Mouse (Mus musculus): ENCODE measurements around the gene Ccar1.
"Not testable (repeated sequence)": the region's sequence is repeated elsewhere in the genome, so short reads cannot be mapped to it uniquely, and the experiment has no call there.

Gene Ccar1

DNA sequence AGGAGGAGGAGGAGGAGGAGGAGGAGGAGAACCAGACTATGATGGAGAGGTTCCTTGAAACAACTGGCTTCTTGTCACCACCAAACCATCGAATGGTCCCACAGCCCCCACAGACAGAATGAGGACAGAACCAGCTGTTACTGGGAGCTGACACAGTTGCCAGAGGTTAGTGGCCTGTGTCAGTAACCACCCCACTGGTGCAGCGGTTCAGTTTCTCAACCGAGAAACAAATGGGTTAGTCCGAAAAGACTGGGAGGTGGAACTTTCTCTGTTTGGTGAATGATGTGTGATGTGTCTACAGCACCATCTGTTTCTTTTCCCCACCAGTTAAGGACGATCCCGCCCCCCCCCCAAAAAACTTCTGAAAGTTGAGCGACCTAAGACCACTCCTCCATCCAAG is 67.2 kb downstream of the Ccar1 start:
- DNase-seq, result no peak

DNA sequence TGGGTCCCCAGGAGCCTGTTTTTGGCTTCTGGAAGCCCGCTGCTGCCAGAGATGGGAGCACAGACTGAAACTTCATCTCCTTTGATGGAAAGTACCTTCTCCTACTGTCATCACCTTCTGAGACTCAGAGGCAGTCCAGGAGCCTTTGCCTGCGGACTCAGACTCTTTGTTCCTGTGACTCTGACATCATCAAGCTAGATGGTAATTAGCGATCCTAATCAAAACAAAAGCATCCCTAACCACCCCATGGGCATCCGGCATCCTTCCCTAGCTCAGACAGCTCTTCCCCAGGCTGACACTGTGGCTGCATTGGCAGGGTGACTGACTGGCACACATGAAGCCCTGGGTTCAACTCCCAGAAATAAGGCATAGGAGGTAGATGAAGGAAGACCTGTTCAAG is 69.4 kb downstream of the Ccar1 start:
- DNase-seq, result no peak

DNA sequence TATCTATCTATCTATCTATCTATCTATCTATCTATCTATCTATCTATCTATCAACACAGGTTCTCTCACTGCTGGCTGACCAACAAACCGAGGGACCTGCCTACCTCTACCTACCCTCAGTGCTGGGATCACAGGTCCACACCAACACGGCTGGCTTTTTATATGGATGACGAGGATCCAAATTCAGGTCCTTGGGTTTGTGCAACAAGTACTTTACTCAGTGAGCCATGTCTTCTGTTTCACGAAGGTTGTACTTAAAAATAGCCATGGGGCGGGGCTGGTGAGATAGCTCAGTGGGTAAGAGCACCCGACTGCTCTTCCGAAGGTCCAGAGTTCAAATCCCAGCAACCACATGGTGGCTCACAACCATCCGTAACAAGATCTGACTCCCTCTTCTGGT is 71.5 kb downstream of the Ccar1 start:
- not testable (repeated sequence) for DNase-seq

DNA sequence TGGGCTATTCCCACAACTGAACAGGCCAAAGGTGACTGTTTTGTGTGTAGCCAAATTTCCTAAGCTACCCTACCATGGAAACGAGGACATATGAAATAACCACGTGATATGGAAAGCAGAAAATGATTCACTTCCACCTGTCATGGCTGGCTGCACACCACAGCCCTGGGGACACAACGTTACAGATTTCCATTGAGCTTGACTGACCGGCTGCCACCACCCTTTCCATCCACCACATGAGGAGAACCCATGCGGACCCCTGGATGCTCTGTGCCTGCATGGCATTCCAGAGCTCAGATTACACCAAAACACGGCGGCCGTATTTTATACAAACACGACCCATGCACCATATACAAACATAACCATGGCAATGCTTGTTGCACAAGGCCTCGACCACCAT is 78.6 kb downstream of the Ccar1 start:
- DNase-seq, result no peak

DNA sequence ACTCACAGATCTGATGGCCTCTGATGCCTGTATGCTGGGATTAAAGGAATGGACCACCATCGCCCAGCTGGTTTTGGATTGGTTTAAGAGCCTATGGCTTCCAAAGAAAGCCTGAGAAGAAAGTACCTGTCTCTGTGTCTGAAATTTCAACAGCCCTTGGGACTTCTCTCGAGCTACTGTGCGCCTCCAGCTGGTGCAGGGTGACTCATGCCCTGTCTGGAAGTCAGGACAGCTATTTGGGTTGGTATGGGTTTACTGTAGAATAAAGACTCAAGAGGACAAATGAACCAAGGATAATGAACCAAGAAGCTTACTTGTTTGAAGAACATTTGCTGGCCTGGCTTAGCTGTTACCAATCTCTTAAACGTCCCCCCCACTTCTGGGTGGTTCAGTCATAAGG is 88.5 kb downstream of the Ccar1 start:
- DNase-seq, result no peak

DNA sequence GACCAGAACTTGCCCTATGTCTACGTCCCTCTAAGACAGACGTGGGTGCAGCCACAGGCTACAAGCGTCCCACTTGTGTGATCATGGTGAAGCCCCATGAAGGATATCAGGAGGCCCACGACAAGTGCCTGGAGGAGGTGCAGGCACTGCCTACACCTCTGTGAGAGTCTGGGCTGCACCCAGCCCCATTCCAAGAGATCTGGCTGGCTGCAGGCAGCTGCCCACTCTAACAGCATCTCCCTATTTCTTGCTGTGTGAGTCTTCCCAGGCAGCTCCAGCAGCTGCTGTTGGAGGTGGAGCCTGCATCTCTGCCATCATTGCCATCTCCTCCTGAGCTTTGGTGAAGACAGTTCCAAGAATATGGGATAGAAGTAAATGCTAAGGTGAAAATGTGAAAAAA is 89.7 kb downstream of the Ccar1 start:
- no peak for DNase-seq
